Mouse (Mus musculus): ENCODE measurements around the gene Slc25a21. TPM values are rescaled to one million over a fixed set of nuclear protein-coding genes. Genes with fewer than 3 reads are reported as not detected.

Gene Slc25a21
- polyA plus RNA-seq, 1 experiment = 1.3 TPM

DNA sequence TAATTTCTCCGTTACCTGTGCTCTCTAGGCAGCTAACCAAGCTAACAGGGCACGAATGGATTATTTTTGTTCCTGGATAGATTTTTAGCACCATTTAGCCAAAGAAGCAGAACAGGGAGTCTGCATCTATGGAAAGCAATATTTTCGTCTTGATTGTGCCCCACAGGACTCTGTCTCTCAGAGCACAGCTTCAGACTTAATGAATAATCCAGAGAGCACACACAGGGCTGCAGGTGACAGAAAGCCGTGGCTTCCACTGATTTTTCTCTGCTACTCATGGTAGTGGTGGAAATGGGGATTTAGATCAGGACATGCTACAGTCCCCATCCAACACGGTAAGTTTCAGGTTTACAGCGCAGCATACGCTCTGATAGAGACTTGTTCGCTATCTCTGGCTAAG is 299.3 kb downstream of the Slc25a21 start:
- no peaks in the 10 kb centered on the region for H3K36me3 ChIP-seq (ENCODE audit: control insufficient read depth, insufficient read depth, low read length)
- no peaks in the 10 kb centered on the region for H3K27me3 ChIP-seq (ENCODE audit: control insufficient read depth, insufficient read depth, low read length)
- no peak for DNase-seq (ENCODE audit: low read depth in 1 of 2, low spot score in 2 of 2)
- no peaks in the 10 kb centered on the region for H3K4me1 ChIP-seq (ENCODE audit: control insufficient read depth, insufficient read depth, insufficient read length)
- TF ChIP-seq POLR2A (IDR thresholded peaks at IDR 0.05; ENCODE audit: low read depth, low read length) (no peak), CTCF (IDR thresholded peaks at IDR 0.05; ENCODE audit: extremely low read depth, insufficient read depth, insufficient read length, insufficient replicate concordance) (no peak)
- H3K4me3 ChIP-seq (ENCODE audit: extremely low read depth, insufficient read depth, insufficient read length) = no peak overlapping the region
- H3K27ac ChIP-seq (ENCODE audit: insufficient read depth, low read length) = no peak overlapping the region
- WGBS = 89% methylated on average over 8 of the region's 8 CpGs

DNA sequence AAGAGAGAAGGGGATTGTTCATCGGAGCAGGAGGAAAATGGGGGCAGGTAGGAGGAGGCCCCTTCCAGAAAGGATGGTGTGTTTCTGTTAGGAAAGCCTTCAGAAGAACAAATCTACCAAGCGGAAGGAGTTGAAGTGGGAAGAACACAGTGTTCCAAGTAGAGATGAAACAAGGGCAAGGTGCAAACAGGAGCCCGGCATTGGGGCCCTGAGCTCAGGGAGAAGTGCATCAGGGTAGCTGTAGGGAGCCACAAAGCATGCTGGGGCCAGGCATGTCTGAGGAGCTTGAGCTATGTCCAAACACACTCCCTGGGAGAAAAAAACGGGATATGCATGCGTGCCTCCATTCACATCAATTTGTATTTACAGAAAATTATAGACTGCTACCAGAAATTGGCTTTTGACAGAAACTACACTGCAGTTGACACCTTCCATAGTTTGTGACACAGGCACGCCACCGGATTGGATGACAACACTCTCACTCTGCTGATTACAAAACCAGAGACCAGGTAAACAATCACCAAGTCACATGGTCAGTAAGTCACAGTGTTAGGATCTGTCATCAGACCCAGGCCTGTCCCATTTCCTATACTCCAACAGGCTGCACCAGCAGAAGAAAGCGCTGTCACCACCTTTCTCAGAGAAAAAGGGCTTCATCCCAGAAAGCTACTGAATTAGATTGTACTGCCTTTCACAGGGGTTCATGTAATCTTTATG is 299.9 kb downstream of the Slc25a21 start:
- Histone ChIP-seq H3K4me3 (ENCODE audit: extremely low read depth, insufficient read depth, insufficient read length) (no peak overlapping the region), H3K27me3 (ENCODE audit: control insufficient read depth, insufficient read depth, low read length) (no peaks in the 10 kb centered on the region), H3K27ac (ENCODE audit: insufficient read depth, low read length) (no peak overlapping the region), H3K36me3 (ENCODE audit: control insufficient read depth, insufficient read depth, low read length) (no peaks in the 10 kb centered on the region), H3K4me1 (ENCODE audit: control insufficient read depth, insufficient read depth, insufficient read length) (no peaks in the 10 kb centered on the region)
- 90% methylated on average over 8 of the region's 8 CpGs for WGBS
- DNase-seq (ENCODE audit: low read depth in 1 of 2, low spot score in 2 of 2) = no peak
- TF ChIP-seq CTCF (IDR thresholded peaks at IDR 0.05; ENCODE audit: extremely low read depth, insufficient read depth, insufficient read length, insufficient replicate concordance) (no peak), POLR2A (IDR thresholded peaks at IDR 0.05; ENCODE audit: low read depth, low read length) (no peak)

DNA sequence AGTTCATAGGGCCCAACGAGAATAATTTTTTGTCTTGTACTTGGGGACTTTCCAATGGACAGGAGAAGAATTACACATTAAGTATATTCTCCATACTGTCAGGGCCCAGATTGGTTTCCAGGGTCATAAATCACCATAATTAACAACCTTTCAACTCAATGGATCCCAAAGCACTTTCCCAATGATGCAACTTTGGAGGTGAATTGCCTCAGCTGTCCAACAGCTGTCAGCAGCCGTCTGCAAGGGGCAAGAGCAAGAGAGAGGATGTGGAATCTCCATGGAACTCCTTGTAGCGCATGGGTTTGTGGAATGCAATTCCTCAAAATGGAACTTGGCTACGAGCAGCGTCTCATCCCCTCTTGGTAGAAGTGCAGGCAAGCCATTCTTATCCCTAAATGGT is 302.3 kb downstream of the Slc25a21 start:
- no peak overlapping the region for H3K4me3 ChIP-seq (ENCODE audit: extremely low read depth, insufficient read depth, insufficient read length)
- H3K4me1 ChIP-seq (ENCODE audit: control insufficient read depth, insufficient read depth, insufficient read length) = no peaks in the 10 kb centered on the region
- no peaks in the 10 kb centered on the region for H3K27me3 ChIP-seq (ENCODE audit: control insufficient read depth, insufficient read depth, low read length)
- 78% methylated on average over 5 of the region's 5 CpGs for WGBS
- no peaks in the 10 kb centered on the region for H3K36me3 ChIP-seq (ENCODE audit: control insufficient read depth, insufficient read depth, low read length)
- DNase-seq (ENCODE audit: low read depth in 1 of 2, low spot score in 2 of 2) = no peak
- no peak overlapping the region for H3K27ac ChIP-seq (ENCODE audit: insufficient read depth, low read length)
- TF ChIP-seq POLR2A (IDR thresholded peaks at IDR 0.05; ENCODE audit: low read depth, low read length) (no peak), CTCF (IDR thresholded peaks at IDR 0.05; ENCODE audit: extremely low read depth, insufficient read depth, insufficient read length, insufficient replicate concordance) (no peak)

DNA sequence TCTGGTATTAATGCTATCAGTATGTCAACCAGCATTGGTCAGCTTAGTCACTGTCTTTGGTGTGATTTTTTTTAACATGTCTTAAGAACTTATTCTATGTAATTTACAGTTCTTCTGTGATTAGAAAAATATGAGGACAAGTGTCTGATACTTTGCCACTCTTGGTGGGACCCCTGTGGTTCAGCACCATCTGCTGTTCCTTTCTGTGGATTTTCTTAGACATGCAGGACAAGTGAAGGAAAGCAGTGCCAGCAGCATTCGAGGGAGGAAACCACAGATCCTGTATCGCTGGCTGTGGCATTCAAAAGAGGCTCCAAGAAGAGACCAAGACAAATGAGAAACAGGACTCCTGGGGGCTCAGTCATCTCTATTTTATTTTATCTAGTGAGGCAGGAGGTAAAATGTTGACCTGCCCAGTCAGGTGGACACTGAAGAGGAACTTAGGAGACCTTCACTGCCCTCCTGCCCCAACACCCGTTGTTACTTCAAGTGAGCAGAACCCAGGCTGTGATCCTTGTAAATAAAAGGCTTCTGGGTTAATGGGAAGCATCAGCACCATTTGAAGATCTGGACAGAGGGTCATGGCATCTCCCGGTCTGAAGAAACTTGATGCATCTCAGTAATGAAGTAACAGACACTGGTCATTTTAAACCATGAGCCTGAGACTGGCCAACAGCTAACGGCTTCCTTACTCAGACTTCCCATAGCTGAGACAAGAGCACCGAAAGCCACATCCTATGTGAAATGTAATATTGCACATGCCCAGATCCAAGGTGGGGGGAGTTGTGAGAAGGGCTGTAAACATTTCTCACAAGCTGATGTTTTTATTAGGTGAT is 306.2 kb downstream of the Slc25a21 start:
- no peaks in the 10 kb centered on the region for H3K27me3 ChIP-seq (ENCODE audit: control insufficient read depth, insufficient read depth, low read length)
- no peaks in the 10 kb centered on the region for H3K36me3 ChIP-seq (ENCODE audit: control insufficient read depth, insufficient read depth, low read length)
- TF ChIP-seq POLR2A (IDR thresholded peaks at IDR 0.05; ENCODE audit: low read depth, low read length) (no peak), CTCF (IDR thresholded peaks at IDR 0.05; ENCODE audit: extremely low read depth, insufficient read depth, insufficient read length, insufficient replicate concordance) (no peak)
- no peaks in the 10 kb centered on the region for H3K4me1 ChIP-seq (ENCODE audit: control insufficient read depth, insufficient read depth, insufficient read length)
- 58% methylated on average over 6 of the region's 6 CpGs for WGBS
- H3K27ac ChIP-seq (ENCODE audit: insufficient read depth, low read length) = no peak overlapping the region
- H3K4me3 ChIP-seq (ENCODE audit: extremely low read depth, insufficient read depth, insufficient read length) = no peak overlapping the region
- DNase-seq (ENCODE audit: low read depth in 1 of 2, low spot score in 2 of 2) = no peak

DNA sequence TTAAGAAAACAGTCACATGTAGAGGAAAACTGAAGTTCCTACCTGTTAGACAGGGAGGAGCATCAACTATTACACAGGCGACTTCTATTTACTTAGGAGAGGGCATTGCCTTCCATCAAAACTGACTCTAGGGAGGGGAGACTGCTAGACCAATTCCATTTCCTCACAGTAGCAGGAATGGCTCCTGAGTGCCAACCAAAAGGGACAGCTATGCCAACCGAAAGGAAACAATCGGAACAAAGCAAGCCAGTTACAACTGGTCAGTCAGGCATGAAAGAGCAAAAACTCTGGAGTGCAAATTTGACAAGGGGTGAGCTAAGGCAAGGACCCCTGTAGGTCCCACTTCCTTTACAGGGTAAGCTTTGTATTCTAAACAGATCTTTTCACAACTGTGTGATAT is 319.5 kb downstream of the Slc25a21 start:
- no peak for DNase-seq (ENCODE audit: low read depth in 1 of 2, low spot score in 2 of 2)
- 86% methylated on average over 3 of the region's 3 CpGs for WGBS
- H3K4me3 ChIP-seq (ENCODE audit: extremely low read depth, insufficient read depth, insufficient read length) = no peak overlapping the region
- no peaks in the 10 kb centered on the region for H3K27me3 ChIP-seq (ENCODE audit: control insufficient read depth, insufficient read depth, low read length)
- no peaks in the 10 kb centered on the region for H3K36me3 ChIP-seq (ENCODE audit: control insufficient read depth, insufficient read depth, low read length)
- TF ChIP-seq POLR2A (IDR thresholded peaks at IDR 0.05; ENCODE audit: low read depth, low read length) (no peak), CTCF (IDR thresholded peaks at IDR 0.05; ENCODE audit: extremely low read depth, insufficient read depth, insufficient read length, insufficient replicate concordance) (no peak)
- H3K4me1 ChIP-seq (ENCODE audit: control insufficient read depth, insufficient read depth, insufficient read length) = no peaks in the 10 kb centered on the region
- no peak overlapping the region for H3K27ac ChIP-seq (ENCODE audit: insufficient read depth, low read length)

DNA sequence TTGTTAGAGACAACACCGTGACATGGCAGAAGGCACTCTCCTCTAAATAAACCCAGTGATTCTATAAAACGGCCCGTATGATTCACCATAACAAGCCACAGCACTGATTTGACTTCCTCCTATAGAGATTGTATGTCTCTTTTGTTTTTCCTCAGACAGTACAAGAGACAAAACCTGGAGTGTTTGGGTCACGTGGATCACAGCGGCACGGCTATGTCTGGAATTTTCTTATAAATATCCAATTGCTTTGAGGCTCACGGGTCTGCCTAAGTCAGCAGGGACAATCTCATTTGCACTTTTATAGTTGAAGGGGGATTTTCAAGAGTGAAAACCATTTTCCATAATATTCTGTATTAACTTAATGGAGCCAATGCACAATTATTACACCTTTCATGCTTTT is 320.7 kb downstream of the Slc25a21 start:
- WGBS = 78% methylated on average over 7 of the region's 7 CpGs
- Histone ChIP-seq H3K27me3 (ENCODE audit: control insufficient read depth, insufficient read depth, low read length) (no peaks in the 10 kb centered on the region), H3K27ac (ENCODE audit: insufficient read depth, low read length) (no peak overlapping the region), H3K4me1 (ENCODE audit: control insufficient read depth, insufficient read depth, insufficient read length) (no peaks in the 10 kb centered on the region), H3K36me3 (ENCODE audit: control insufficient read depth, insufficient read depth, low read length) (no peaks in the 10 kb centered on the region), H3K4me3 (ENCODE audit: extremely low read depth, insufficient read depth, insufficient read length) (no peak overlapping the region)
- DNase-seq (ENCODE audit: low read depth in 1 of 2, low spot score in 2 of 2) = no peak
- TF ChIP-seq CTCF (IDR thresholded peaks at IDR 0.05; ENCODE audit: extremely low read depth, insufficient read depth, insufficient read length, insufficient replicate concordance) = no peak
- no peak for TF ChIP-seq POLR2A (IDR thresholded peaks at IDR 0.05; ENCODE audit: low read depth, low read length)

DNA sequence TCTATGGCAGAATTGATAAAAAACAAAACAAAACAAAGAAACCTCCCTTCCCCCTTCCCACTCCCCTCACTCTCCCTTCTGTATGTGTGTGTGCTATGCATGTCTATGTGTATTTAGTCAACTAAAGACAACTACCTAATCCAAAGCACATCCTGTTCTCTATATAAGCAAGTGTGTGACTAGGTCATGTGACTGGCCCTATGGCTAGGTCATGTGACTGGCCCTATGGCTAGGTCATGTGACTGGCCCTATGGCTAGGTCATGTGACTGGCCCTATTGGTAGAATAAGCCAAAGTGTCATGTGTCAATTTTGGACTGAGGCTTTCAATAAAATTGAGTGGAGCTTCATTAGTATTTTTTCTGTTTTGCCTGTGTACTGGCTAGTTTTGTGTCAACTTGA is 324.1 kb downstream of the Slc25a21 start:
- DNase-seq (ENCODE audit: low read depth in 1 of 2, low spot score in 2 of 2) = no peak
- Histone ChIP-seq H3K4me1 (ENCODE audit: control insufficient read depth, insufficient read depth, insufficient read length) (no peaks in the 10 kb centered on the region), H3K27me3 (ENCODE audit: control insufficient read depth, insufficient read depth, low read length) (no peaks in the 10 kb centered on the region), H3K36me3 (ENCODE audit: control insufficient read depth, insufficient read depth, low read length) (no peaks in the 10 kb centered on the region), H3K27ac (ENCODE audit: insufficient read depth, low read length) (no peak overlapping the region), H3K4me3 (ENCODE audit: extremely low read depth, insufficient read depth, insufficient read length) (no peak overlapping the region)
- TF ChIP-seq POLR2A (IDR thresholded peaks at IDR 0.05; ENCODE audit: low read depth, low read length) (no peak), CTCF (IDR thresholded peaks at IDR 0.05; ENCODE audit: extremely low read depth, insufficient read depth, insufficient read length, insufficient replicate concordance) (no peak)

Data from spleen, adult 2 months (tissue).